ENCODE assay signal across 21 mouse cellular contexts in genomic region chr1:187286924-187287323, GRCm38 (mm10).
"Had no signal": no experiment of that assay in that cellular context is flagged by ENCODE, and none has a peak within 500 bp of the region (broad histone marks: within the 10 kb centered on the region; RNA-seq: fewer than 3 reads in every experiment).

No protein-coding gene starts in this region.

- H3K4me1 ChIP-seq: midbrain, embryonic 12.5 days; stomach, embryonic 15.5 days had no signal

- H3K9ac ChIP-seq: lung, embryonic 14.5 days; midbrain, embryonic 12.5 days; neural tube, embryonic 13.5 days; neural tube, embryonic 15.5 days; stomach, embryonic 15.5 days had no signal

- H3K27me3 ChIP-seq: megakaryocyte, embryonic 14.5 days; midbrain, embryonic 12.5 days; neural tube, embryonic 13.5 days; neural tube, embryonic 15.5 days; stomach, embryonic 15.5 days had no signal

- DNase-seq: lung, adult 18-20 months; lung, embryonic 14.5 days; lung, postnatal 10 days; midbrain, embryonic 14.5 days; retina, postnatal 1 day; right cerebral cortex, adult 18-20 months; right cerebral cortex, postnatal 25 days; right cerebral cortex, postnatal 4 days; spleen, adult 18-20 months; thymus, adult 2 months; thymus, postnatal 4 days had no signal

- H3K9me3 ChIP-seq: megakaryocyte, embryonic 14.5 days; midbrain, embryonic 10.5 days; midbrain, embryonic 12.5 days; neural tube, embryonic 13.5 days; neural tube, embryonic 15.5 days; stomach, embryonic 15.5 days had no signal

- H3K4me3 ChIP-seq: midbrain, embryonic 10.5 days; midbrain, embryonic 12.5 days; myocyte; neural tube, embryonic 13.5 days; neural tube, embryonic 15.5 days; stomach, embryonic 15.5 days had no signal

- H3K36me3 ChIP-seq: midbrain, embryonic 10.5 days; midbrain, embryonic 12.5 days; neural tube, embryonic 13.5 days; neural tube, embryonic 15.5 days; stomach, embryonic 15.5 days had no signal

- ATAC-seq: midbrain, embryonic 16.5 days had no signal

- H3K27ac ChIP-seq: macrophage; midbrain, embryonic 10.5 days; midbrain, embryonic 12.5 days; neural tube, embryonic 15.5 days; stomach, embryonic 15.5 days; stomach, postnatal 0 days had no signal

- H3K4me2 ChIP-seq: lung, embryonic 14.5 days; midbrain, embryonic 12.5 days; neural tube, embryonic 13.5 days; neural tube, embryonic 15.5 days; stomach, embryonic 15.5 days had no signal
